Mouse (Mus musculus): ENCODE measurements around the gene Cdca8.
A peak's percentile ranks its signal among the peaks of the same experiment; 100 is the strongest.
"Not testable (repeated sequence)": the region's sequence is repeated elsewhere in the genome, so short reads cannot be mapped to it uniquely, and the experiment has no call there.

The Cdca8 gene

GRCm38 (mm10) chr4:124939211-124939610, at the start of gene Cdca8:
Gene Cdca8, minus strand, starts transcription at chr4:124939311.
- DNase-seq = not testable (repeated sequence)

GRCm38 (mm10) chr4:124988382-124988781, 49.3 kb upstream of the Cdca8 start:
- no peak for DNase-seq

DNA sequence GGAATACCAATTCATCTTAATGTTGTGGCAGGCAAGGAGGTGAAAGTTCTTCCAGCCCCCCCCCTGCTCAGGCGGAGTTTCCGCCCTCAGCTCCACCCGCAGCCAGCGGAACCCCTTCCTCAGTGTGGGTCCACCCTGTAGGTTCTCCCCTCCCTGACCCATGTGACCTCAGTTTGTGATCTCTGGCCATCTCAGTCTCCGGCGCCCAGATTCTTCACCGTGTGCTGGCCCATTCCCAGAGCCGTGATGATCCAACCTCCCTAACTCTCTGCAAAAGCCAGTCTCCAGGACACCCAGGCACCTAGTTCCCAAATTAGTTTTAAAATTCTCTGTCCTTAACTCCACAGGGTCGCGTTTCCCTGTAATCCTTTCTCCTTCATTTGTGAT, 48.6 kb upstream of the Cdca8 start:
- DNase-seq = no peak

DNA sequence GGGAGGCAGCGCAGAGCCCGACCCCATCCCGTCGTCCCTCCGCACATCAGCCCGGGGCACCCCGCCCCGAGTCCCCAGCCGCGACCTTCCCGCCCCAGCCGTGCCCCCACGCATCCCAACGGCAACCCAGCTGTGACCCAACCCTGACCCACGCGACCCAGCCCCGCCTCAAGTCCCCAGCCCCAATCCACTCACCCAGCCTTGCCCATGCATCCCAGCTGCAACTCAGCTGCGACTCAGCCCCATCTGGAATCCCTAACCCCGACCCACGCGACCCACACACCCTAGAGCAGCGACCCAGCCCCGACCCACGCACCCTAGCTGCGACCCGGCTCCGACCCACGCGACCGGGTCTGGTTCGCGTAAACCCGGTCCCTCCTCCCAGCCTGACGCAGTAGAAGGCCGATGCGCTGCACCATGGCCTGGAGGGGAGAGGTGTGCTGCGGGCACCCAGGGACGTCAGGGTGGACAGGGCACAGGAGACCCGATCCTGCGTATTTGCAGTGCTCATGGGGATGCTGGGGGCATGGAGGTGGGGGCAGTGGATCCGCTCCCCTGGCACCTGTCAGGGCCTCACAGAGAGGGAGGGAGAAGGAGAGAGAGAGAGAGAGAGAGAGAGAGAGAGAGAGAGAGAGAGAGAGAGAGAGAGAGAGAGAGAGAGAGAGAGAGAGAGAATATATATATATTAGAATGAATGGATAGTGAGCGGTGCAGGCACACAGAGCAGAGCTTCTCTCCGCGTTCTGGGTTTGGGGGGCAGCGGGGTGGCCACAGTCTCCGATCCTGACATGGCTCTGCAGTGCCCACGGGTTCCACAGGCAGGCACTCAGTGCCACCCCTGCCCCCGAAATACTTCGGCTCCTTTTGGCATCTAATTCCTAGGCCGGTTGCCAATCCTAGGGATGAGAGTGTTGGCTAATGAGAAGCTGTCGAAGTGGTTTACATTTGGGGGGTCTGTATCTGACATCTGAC, 47.9 kb upstream of the Cdca8 start:
- DNase-seq = no peak

DNA sequence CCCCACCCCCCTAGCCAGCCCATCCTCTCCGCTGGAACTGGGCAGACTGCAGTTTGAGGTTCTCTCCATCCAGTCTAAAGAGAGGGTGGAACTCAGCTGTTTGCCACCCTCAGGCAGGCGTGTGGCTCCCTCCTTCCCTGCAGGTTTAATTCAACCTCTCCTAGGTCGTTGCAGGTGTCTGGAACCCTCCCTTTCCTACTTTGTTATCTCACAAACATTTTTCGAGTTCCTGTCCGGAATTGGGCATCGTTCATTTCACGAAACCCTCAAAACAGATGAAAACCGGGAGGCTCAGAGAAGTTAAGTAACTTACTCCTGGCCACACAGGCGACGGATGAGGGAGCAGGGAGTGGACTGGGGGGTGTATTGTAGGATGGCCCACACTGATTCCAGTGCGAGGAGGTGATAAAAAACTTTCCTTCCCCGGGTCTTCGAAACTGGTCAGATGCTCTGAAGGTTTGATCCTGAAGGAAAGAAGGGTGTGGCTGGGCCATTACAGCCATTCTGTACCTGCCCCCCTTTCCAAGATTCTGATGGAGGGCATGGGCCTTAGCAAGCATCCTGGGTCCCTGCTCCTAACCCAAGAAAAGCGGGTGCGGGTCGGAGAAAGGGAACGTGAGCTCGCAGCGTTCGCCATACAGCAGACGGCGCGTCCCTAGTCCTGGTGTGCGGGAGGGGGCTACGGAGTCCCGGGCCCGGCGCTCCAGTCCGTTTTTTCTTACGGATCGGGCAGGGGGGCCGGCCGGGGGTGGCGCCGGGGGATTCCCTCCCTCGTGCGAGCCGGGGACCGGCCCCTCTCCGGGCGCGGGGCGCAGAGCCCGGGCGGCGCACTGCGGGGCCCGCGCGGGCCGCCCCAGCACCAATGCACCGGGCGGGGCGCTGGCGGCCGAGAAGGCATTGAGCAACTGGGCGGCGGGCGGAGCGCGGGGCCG, 46.8 kb upstream of the Cdca8 start, which contains the start of gene Rspo1:
TSS of gene Rspo1 (plus strand) at position 760 of the 932 bp plus-strand sequence.
- DNase-seq = peak; percentile 20

GRCm38 (mm10) chr4:124984871-124985670, 46.0 kb upstream of the Cdca8 start:
- DNase-seq = peak; percentile 20

DNA sequence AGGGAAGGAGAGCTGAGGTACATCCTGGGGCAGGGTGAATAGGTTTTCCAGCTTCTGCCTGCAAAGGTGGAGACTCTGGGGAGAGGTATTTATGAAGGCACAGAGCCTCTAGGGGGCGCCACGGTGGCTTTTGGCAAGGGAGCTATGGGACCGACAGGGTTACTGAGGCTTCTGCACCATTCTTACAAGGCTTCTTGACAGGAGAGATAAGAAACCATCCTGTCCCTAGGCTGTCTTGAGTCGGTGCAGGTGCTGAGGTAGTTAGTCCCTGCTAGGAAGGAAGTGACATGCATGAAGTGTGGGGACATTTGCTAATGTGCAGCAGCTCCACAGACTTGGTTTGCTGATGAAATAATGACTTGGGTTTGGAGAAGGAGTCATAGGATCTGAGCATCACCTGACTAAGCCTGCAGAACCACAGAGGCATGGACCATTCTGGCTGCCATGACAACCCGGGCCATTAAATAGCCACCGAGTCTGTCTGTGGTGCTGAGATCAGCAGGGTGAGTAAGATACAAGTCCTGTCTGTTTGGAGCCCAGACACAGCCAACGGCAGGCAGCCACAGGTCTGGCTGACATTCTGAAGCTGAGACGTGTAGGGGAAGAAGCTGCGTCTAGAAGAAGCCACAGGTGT, 44.9 kb upstream of the Cdca8 start:
- DNase-seq = peak; percentile 12

GRCm38 (mm10) chr4:124978201-124978600, 39.1 kb upstream of the Cdca8 start:
- DNase-seq = peak; percentile 50

- DNase-seq = no peak
Observed at GRCm38 (mm10) chr4:124973296-124973695, 34.2 kb upstream of the Cdca8 start.

DNA sequence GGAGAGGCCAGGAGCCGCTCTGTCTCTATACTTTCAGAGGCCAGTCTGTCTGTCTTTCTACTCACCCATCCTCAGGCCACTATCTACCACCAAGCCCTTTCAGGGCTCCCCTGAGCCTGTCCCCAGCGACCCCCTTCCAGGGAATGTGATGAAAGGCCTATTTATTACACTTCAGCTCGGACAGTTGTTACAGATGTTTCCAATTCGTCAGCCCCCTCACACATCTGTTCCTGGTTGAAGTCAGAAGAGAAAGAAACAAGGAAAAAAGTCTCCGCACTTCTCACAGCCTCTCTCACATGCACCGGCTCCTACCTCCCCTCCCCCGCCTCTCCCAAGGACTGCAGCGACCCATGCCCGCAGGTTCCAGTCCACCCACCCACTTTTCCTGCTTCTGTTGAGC, 33.2 kb upstream of the Cdca8 start:
- DNase-seq = no peak

- DNase-seq = no peak
Observed at GRCm38 (mm10) chr4:124971094-124971493, 32.0 kb upstream of the Cdca8 start.

DNA sequence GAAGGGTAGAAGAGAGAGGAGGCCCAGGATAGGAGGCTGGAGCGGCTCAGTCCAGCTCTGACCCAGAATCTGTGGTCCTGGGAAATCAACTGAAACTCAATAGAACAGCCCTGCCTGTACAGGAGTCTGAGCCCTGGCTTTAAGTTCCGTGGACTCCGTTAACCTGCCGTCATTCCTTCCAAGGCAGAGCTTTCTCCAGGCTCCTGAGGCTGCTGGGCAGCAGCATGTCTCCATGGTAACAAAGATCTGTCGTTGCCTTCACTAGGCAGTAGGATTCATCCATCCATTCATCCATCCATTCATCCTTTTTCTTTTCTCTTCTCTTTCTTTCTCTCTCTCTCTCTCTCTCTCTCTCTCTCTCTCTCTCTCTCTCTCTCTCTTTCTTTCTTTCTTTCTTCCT, 31.6 kb upstream of the Cdca8 start:
- no peak for DNase-seq

- DNase-seq = no peak
Observed at GRCm38 (mm10) chr4:124970194-124970593, 31.1 kb upstream of the Cdca8 start.

DNA sequence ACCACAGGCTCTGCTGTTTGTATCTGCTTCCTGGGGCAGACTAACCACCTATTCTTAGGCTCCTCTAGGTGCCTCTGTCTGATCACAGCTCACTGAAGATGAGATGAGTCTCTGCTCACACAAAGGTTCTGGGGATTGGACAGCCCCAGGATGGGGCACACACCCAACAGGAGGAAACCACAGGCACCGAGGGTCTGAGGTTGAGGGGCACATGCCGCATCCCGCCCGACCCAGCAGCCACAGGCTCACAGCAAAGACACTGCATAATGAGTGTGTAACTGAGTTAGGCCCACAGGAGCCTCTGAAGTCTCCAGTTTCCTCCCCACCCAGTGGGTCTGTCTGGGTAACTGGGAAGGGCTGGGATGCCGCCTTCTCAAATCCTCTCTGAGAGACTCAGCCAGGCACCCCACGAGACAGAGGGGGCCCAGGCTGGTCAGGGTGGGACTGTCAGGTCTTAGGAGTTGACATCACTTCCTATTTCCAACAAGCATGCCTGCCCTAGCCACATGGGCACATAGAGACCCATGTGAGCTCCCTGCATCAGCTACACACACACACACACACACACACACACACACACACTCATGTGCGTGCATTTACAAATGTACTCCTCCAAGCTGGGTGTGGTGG, 30.2 kb upstream of the Cdca8 start:
- DNase-seq = no peak

DNA sequence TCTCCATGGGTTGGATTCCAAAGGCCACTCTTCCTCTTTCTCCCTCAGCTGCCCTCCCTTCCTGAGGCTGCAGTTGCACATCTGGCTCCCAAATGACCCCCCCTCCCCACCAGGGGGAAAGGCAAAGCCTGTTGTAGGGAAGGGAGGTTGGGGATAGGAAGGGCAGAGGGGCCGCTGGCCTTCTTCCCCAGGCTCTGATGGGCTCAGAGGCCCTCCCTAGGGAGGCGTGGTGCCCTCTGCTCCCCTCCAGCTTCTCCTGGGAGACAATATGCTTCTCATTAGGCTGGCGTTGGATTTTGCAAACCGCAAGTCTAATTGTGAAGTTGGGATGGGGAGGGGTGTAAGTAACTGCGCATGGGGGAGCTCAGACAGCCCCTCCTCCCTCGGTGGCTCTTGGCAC, 29.6 kb upstream of the Cdca8 start:
- no peak for DNase-seq

- DNase-seq = no peak
Observed at GRCm38 (mm10) chr4:124964912-124965599, 25.9 kb upstream of the Cdca8 start.

GRCm38 (mm10) chr4:124962576-124962975, 23.5 kb upstream of the Cdca8 start:
- DNase-seq = no peak

DNA sequence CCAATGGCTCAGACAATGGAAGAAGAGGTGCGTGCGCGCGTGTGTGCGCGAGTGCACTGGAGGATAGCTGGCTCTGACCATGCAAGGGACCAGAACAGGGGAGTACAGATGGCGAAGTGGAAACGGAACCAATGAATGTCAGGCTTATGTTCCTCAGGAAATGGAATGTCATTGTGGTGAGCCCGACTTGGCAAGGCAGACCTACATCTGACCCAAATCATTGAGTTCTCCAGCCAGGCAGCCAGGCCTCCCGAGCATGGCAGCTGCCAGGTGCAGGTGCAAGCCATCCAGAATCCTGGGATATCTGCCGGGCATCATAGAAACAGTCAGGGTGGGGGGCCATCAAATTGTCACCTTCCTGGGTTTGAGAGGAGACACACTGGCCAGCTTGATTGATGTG, 21.8 kb upstream of the Cdca8 start:
- no peak for DNase-seq

GRCm38 (mm10) chr4:124959062-124959461, 20.0 kb upstream of the Cdca8 start:
- peak; percentile 47 for DNase-seq

- DNase-seq = no peak
Observed at GRCm38 (mm10) chr4:124957284-124957683, 18.2 kb upstream of the Cdca8 start.

DNA sequence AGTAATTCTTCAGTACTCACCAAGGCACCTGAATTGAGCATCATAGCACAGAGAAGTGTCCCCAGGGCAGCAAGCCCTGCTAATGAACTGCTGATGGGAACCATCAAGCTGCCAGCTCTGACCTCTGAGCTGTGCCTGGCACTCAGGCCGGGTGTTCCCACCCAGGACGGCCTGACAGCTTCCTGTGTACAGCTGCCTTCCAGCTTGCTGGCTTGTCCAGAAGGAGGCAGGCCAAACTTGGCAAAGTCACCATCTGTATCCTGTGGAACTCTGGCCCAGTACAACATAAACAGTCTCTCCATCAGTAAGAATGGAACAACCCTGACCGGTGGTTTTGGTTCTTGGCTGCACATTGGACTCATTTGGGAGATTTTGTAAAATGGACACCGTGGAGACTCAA, 14.4 kb upstream of the Cdca8 start:
- DNase-seq = peak; percentile 55

All from lung, postnatal 14 days (tissue).